Mouse (Mus musculus): Measurements from ENCODE around the gene Cct4.

Gene Cct4

GRCm38 (mm10) chr11:23047663-23048582, 57.6 kb downstream of the Cct4 start:
- no peak for DNase-seq

GRCm38 (mm10) chr11:23049642-23050041, 59.3 kb downstream of the Cct4 start:
- no peak for DNase-seq

DNA sequence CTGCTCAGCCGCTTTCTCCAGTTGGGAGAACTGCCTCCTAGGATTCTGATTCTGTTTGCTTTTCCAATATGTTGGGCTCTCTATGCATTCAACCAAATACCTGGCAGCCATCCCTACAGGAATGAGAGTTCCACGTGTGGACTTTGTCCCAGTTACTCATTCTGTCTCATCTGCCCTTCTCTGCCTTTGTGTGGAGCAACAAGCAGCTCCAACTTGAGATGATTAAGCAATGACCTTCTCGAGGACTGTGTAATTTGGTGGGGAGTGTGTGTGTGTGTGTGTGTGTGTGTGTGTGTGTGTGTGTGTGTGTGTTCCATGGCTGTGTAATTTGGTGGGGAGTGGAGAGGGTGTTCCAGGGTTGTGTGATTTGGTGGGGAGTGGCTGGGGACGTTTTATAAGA, 62.0 kb downstream of the Cct4 start:
- DNase-seq: no peak

All from cerebellum, adult 18-20 months (tissue).